Mouse (Mus musculus) G1E (cell line): Measurements from ENCODE around the gene Mmgt1. TPM values are rescaled to one million over a fixed set of nuclear protein-coding genes. Genes with fewer than 3 reads are reported as not detected.

Source experiments
- ATAC-seq: 2 replicates; pipeline ENCODE4 v1.8.0; 2016; ENCODE audit warnings: mild to moderate bottlenecking; ENCODE audit not compliant: insufficient number of reproducible peaks, poor library complexity, low FRiP score, severe bottlenecking; ENCODE audit errors: extremely low read depth
- DNase-seq: peaks from one replicate; pipeline ENCODE4 v3.0.0; 2012; ENCODE audit warnings: low spot score
- H3K27me3 ChIP-seq: 2 replicates; pipeline ENCODE4 v1.6.1; 2012; ENCODE audit warnings: mild to moderate bottlenecking, low read length, inconsistent platforms; ENCODE audit not compliant: insufficient read depth
- H3K36me3 ChIP-seq: replicated peaks from 2 replicates; pipeline ENCODE3; 2012; ENCODE audit warnings: mild to moderate bottlenecking, inconsistent platforms
- H3K4me1 ChIP-seq: 2 replicates; pipeline ENCODE4 v1.6.1; 2012; ENCODE audit warnings: low read depth, low read length, inconsistent platforms, mixed read lengths; ENCODE audit not compliant: insufficient read depth
- H3K4me3 ChIP-seq: 2 replicates; pipeline ENCODE4 v1.5.1; 2012; ENCODE audit warnings: low read depth, mild to moderate bottlenecking, inconsistent platforms, low read length, moderate library complexity, mixed read lengths
- H3K9me3 ChIP-seq: replicated peaks from 2 replicates; pipeline ENCODE4 v1.6.1; 2012; ENCODE audit warnings: inconsistent platforms
- CTCF ChIP-seq: IDR thresholded peaks from 2 replicates; pipeline ENCODE4 v1.5.1; 2012; ENCODE audit warnings: low read depth, low read length, inconsistent platforms, mixed read lengths
- GATA1 ChIP-seq: IDR thresholded peaks from 2 replicates; pipeline ENCODE4 v1.6.1; 2012; ENCODE audit warnings: borderline replicate concordance, low read length, inconsistent platforms, mixed read lengths
- GATA2 ChIP-seq: IDR thresholded peaks from 2 replicates; pipeline ENCODE4 v1.6.1; 2012; ENCODE audit warnings: low read depth, low read length, inconsistent platforms, borderline replicate concordance
- POLR2AphosphoS5 ChIP-seq: IDR thresholded peaks from 2 replicates; pipeline ENCODE4 v1.6.1; 2012; ENCODE audit warnings: low read depth, low read length, inconsistent platforms; ENCODE audit not compliant: insufficient replicate concordance
- TAL1 ChIP-seq: conservative IDR thresholded peaks from 2 replicates; pipeline ENCODE4 v1.6.1; 2012; ENCODE audit warnings: low read depth, low read length, inconsistent platforms, mixed read lengths
- polyA plus RNA-seq: library from polyadenylated mRNA; stranded (reverse); fragments of >175 nt; gene quantifications from 2 replicates; pipeline ENCODE4 v1.2.3, GENCODE M21; 2012
- total RNA-seq, 2 experiments: library from RNA; stranded (forward) in 1 of 2; stranded (reverse) in 1 of 2; fragments of 200-1000 nt in 1 of 2; fragments of >200 nt in 1 of 2; fragmentation: Nextera tagmentation in 1 of 2; gene quantifications; 2 replicates each; pipeline ENCODE4 v1.2.3; 2014 to 2017

Mmgt1 gene
- total and polyA plus RNA-seq, 3 experiments = 0.78 to 24.4 (median 20.7) TPM

DNA sequence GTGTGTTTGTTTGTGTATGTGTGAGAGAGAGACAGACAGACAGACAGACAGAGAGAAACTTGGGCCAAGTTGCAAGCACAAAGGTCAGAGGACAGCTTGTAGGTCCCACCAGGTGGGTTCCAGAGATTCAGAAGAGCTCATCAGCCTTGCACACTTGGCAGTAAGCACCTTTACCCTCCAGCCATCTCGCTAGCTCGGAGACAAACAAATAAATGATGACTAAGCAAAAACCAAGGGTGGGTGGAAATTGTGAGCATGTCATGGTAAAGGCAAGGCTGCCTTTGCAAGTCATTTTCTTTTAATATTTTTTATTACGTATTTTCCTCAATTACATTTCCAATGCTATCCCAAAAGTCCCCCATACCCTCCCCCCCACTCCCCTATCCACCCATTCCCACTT is 44.3 kb downstream of the Mmgt1 start:
- no peak overlapping the region for H3K4me3 ChIP-seq
- TF ChIP-seq POLR2AphosphoS5 = no peak
- no peak for TF ChIP-seq GATA2
- TF ChIP-seq GATA1 = no peak
- TF ChIP-seq TAL1 = no peak
- no peak for TF ChIP-seq CTCF
- no peaks in the 10 kb centered on the region for H3K36me3 ChIP-seq
- DNase-seq (no peak), ATAC-seq (no peak)
- H3K27me3 ChIP-seq = no peaks in the 10 kb centered on the region
- H3K4me1 ChIP-seq = no peaks in the 10 kb centered on the region
- H3K9me3 ChIP-seq = no peaks in the 10 kb centered on the region

DNA sequence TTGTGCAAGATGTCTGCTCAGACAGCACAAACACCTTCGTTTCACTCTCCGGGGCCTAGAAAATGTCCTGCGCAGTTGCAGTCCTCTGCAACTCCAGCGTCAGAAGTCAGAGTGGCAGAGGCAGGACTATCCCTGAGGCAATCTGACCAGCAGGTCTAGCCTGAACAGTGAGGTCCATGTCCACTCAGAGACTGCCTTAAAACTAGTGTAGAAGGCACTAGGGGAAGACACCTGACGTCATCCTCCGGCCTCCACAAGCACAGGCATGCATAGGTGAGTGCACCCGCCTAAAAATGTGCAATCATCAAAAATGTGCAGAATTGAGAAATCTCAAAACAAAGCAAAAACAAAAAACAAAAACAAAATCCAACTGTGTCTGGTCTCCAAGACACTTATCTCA is 48.4 kb downstream of the Mmgt1 start, which contains the start of gene Gm648:
Gene Gm648 (minus strand): TSS at position 101 of the 400 bp plus-strand sequence.
- DNase-seq = no peak
- no peaks in the 10 kb centered on the region for H3K4me1 ChIP-seq
- peaks cover 4% of the 10 kb centered on the region for H3K27me3 ChIP-seq
- no peaks in the 10 kb centered on the region for H3K9me3 ChIP-seq
- TF ChIP-seq GATA2 = no peak
- no peak for TF ChIP-seq CTCF
- TF ChIP-seq TAL1 = no peak
- no peak for TF ChIP-seq GATA1
- no peak for TF ChIP-seq POLR2AphosphoS5
- no peaks in the 10 kb centered on the region for H3K36me3 ChIP-seq
- ATAC-seq = no peak
- no peak within 1 kb of the TSS for H3K4me3 ChIP-seq

DNA sequence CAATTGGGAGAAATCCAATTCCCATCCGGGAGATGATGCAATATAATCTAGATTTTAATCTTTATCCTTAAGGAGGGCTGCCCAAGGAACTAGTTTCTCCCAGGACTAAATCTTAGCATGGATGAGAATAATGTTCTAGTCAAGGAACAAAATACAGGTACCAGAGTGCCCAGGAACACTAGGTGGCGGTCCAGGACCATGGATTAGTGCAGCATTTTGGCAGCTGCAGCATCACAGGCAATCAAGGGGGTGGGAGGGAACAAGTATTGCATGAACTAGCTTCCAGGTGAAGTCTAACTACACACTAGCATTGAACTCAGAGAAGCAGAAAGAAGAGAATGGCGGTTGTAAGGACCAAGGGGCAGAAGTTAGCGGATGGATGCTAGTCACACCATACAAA is 60.7 kb downstream of the Mmgt1 start:
- DNase-seq (no peak), ATAC-seq (no peak)
- TF ChIP-seq GATA2 = no peak
- TF ChIP-seq POLR2AphosphoS5 = no peak
- no peak for TF ChIP-seq TAL1
- no peak for TF ChIP-seq GATA1
- no peak for TF ChIP-seq CTCF

More for the DNA sequence above, 60.7 kb downstream of the Mmgt1 start:
- Histone ChIP-seq H3K27me3 (0 out of 2 replicates have a peak, but pooled peaks cover 4% of the 10 kb centered on the region), H3K36me3 (no peaks in the 10 kb centered on the region), H3K4me1 (no peaks in the 10 kb centered on the region), H3K9me3 (no peaks in the 10 kb centered on the region), H3K4me3 (no peak overlapping the region)

Other genes starting within 250 kb of the Mmgt1 start
- not detected in 2 replicates for gene Smim10l2a, start 223.5 kb downstream of the Mmgt1 start, total RNA-seq (2014; fragmentation: Nextera tagmentation)
- gene Smim10l2a, start 223.5 kb downstream of the Mmgt1 start, total RNA-seq (2017) = 0.11 TPM in 1 of 2 replicates, not detected in the other
- not detected in 2 replicates for gene Smim10l2a, start 223.5 kb downstream of the Mmgt1 start, polyA plus RNA-seq
- gene Gm2174, start 150.1 kb downstream of the Mmgt1 start, total RNA-seq (2014; fragmentation: Nextera tagmentation) = not detected in 2 replicates
- gene Gm2174, start 150.1 kb downstream of the Mmgt1 start, total RNA-seq (2017) = 27.9 and 52.9 TPM in 2 replicates
- not detected in 2 replicates for gene Gm2174, start 150.1 kb downstream of the Mmgt1 start, polyA plus RNA-seq
- 126 and 143 TPM in 2 replicates for gene Ints6l, start 143.2 kb downstream of the Mmgt1 start, total RNA-seq (2014; fragmentation: Nextera tagmentation)
- gene Ints6l, start 143.2 kb downstream of the Mmgt1 start, total RNA-seq (2017) = 163 and 178 TPM in 2 replicates
- 4.0 and 6.3 TPM in 2 replicates for gene Ints6l, start 143.2 kb downstream of the Mmgt1 start, polyA plus RNA-seq
- not detected in 2 replicates for gene Gm10477, start 73.3 kb downstream of the Mmgt1 start, total RNA-seq (2014; fragmentation: Nextera tagmentation)
- gene Gm10477, start 73.3 kb downstream of the Mmgt1 start, total RNA-seq (2017) = not detected in 2 replicates
- gene Gm10477, start 73.3 kb downstream of the Mmgt1 start, polyA plus RNA-seq = not detected in 2 replicates
- gene Gm648, start 48.5 kb downstream of the Mmgt1 start, total RNA-seq (2014; fragmentation: Nextera tagmentation) = not detected in 2 replicates
- gene Gm648, start 48.5 kb downstream of the Mmgt1 start, total RNA-seq (2017) = not detected in 2 replicates
- not detected in 2 replicates for gene Gm648, start 48.5 kb downstream of the Mmgt1 start, polyA plus RNA-seq
- gene Slc9a6, start 11.7 kb upstream of the Mmgt1 start, total RNA-seq (2014; fragmentation: Nextera tagmentation) = 13.9 and 15.0 TPM in 2 replicates
- 9.0 and 10.5 TPM in 2 replicates for gene Slc9a6, start 11.7 kb upstream of the Mmgt1 start, total RNA-seq (2017)
- 11.0 and 15.7 TPM in 2 replicates for gene Slc9a6, start 11.7 kb upstream of the Mmgt1 start, polyA plus RNA-seq
- gene Fhl1, start 133.7 kb upstream of the Mmgt1 start, total RNA-seq (2014; fragmentation: Nextera tagmentation) = not detected in 2 replicates
- 0.11 TPM in 1 of 2 replicates, not detected in the other for gene Fhl1, start 133.7 kb upstream of the Mmgt1 start, total RNA-seq (2017)
- not detected in 2 replicates for gene Fhl1, start 133.7 kb upstream of the Mmgt1 start, polyA plus RNA-seq
- gene Map7d3, start 224.3 kb upstream of the Mmgt1 start, total RNA-seq (2014; fragmentation: Nextera tagmentation) = not detected in 2 replicates
- not detected in 2 replicates for gene Map7d3, start 224.3 kb upstream of the Mmgt1 start, total RNA-seq (2017)
- not detected in 2 replicates for gene Map7d3, start 224.3 kb upstream of the Mmgt1 start, polyA plus RNA-seq